Mouse (Mus musculus): Measurements from ENCODE around the gene Ssh3.

Gene Ssh3

DNA sequence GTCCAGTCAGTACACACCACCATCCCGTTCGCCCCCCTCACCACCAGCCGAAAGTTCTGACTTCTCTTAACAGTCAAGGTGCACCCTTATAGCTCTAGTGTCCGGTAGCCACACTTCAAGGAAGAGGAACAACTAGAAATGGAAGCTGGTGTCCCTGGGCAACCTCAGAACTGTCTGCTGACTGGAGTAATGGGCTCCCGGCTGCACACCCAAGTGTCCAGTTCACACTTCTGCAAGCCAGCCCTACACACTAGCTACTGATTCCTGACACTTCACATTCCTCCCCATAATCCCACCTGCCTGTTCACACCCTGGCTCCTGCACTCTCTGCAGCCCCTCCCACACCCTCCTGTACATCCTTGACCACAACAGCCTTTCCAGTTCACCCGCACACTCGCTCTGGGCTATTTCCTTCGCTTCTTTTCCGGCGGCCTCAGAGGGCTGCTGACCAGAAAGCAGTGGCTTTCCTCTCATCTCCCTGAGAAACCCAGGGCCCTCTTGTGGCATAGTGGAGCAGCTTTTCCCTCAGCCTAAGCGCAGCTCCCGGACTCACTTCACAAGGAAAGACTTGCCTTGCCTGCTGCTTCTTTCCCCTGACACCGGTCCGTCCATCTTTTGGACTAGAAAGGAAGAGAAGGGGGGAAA is 52.8 kb downstream of the Ssh3 start:
- peak; percentile 40 for DNase-seq (ENCODE audit: low read depth)

DNA sequence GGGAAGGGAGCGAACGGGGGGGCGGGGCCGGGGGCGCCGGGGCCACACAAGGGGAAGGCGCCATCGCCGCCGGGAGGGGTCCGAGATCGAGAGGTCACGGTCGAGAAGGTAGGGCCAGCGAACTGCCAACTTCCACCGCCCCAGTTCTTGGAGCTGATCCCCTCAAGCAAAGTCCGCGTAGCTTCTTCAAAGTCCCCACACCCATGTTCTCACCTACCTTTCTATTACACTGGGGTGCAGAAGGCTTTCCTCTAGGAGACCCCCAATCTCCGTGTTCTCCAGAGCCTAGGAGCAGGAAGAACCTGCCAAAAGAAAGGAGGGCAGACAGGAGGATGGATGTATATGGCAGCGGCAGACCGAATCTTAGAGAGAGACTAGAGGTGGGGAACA is 53.5 kb downstream of the Ssh3 start:
- no peak for DNase-seq (ENCODE audit: low read depth)

DNA sequence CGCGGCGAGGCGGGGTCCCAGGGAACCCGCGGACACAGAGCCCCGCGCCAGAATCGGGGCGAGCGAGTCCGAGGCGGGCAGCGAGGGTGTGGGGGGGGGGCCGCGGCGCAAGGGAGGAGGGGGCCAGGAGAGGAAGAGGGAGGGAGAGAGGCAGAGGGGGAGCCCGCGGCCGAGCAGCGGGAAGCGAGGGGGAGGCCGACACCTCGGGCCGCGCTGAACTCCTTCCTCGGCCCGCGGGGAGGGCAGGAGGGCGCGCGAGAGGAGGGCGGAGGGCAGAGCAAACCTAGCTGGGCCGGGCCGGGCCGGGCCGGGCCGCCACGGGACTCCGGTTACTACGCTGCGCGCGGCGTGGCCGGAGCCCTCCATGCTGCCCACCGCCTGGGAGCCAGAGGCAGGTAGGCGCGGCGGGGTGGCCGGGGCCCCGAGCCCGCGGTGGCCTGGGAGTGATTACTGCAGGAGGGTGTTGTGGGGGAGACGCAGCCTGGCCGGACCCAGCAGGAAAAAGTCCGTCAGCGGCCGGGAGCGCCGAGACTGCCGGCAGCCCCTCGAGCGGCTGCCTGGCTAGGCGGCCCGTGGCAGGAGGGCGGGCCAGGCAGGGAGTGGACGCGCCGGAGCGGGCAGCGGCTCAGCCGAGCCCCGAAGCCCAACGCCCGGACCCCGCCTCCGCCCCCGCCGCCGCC is 54.1 kb downstream of the Ssh3 start:
- no peak for DNase-seq (ENCODE audit: low read depth)

DNA sequence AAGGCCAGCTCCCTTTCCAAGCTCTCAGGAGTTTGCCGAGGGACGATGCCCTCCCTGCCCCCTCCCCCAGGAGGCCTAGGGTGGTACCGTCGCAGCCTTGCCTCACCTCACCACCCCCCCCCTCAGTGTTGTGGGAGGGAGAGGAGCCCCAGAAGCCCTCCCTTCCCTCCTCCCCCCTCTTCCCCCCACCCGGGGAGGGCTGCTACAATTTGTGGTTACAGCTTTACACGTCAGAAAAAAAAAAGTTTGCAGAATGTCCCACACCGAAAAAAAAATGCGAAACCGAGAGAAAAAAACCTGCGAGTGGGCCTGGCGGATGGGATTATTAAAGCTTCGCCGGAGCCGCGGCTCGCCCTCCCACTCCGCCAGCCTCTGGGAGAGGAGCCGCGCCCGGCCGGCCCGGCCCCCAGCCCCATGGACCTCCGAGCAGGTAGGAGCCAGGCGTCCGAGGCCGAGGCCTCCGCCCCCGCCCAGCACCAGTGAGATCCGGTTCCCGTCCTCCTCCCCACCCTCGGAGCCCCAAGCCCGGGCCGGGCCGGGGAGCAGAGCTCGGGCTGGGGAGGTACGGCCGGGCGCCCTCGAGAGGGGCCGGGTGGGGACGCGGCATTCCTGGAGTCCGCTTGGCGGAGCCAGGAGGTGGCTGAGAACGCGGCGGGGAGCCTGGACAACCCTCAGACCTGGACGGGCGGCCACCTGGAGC is 54.8 kb downstream of the Ssh3 start, which contains the start of the genes Clcf1 and AC109138.7:
Gene Clcf1, plus strand, starts transcription at position 168 of the 700 bp plus-strand sequence.
Gene AC109138.7, plus strand, starts transcription at position 287 of the 700 bp plus-strand sequence.
- DNase-seq (ENCODE audit: low read depth): peak; percentile 62

DNA sequence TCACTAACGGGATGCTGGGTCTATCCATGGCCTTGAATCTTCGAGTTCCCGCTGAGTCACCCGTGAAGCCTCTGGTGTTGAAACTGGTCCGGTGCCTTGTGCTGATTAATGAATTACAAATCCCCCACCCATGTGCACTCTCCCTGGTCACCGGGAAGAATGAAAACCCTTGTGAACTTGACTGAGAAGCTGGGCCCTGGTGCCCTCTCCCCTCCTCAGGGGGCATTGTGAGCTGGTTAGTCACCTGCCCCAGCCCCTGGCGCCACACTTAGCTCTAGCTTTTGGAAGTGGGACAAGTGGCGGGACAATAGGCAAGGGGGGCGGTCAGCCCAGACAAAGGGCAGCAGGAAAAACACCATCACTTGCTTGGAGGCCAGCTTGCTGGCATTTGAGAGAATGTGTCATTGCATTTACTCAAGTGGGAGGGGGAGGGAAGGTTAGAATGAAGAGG is 55.4 kb downstream of the Ssh3 start:
- peak; percentile 89 for DNase-seq (ENCODE audit: low read depth)

DNA sequence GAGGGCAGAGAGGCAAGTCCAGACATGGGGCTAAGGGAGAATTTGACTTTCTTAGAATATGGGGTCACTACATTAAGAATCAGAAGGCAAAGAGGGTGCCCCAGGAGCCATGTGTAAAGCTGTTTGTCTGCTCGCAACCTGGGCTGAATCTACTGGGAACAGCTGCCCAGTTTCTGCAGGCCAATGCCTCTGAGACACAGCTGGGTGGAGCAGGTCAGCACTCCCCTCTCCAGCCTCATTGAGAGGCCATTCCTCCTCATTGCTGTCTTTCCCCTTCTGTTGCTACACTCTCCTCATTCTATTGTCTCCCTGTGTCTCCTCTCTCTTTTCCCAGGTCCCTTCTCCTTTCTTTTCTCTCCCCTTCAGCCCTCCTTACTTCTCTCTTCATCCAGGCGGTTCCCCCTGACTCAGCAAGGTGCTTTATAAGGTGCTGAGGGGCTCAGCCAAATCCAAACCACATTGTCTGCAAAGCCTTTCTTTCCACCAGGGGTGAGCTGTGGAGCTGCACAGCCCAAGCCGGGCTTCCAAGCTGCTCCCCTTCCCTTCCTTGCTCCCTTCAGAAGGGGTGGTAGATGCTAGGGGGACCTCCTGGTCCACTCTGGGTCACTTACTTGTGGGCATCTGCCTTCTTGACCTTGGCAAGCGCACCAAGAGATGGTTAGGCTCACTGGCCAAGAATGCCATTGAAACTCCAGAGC is 56.9 kb downstream of the Ssh3 start:
- no peak for DNase-seq (ENCODE audit: low read depth)

Data from 416B (cell line).